Mouse (Mus musculus): Measurements from ENCODE around the gene Ankrd22.

The Ankrd22 gene

GRCm38 (mm10) chr19:34165891-34166290 is at the start of gene Ankrd22:
TSS of gene Ankrd22 (minus strand) at chr19:34166053.
- ChIA-PET POLR2A (no interaction called here), CTCF (no interaction called here)

- POLR2A ChIA-PET: interaction anchor here in 3 of 4 experiments (0.6 to 1.8 kb wide), 5 partner anchors 18 to 279 kb away, joined by 3 to 11 read pairs (median 4); partner anchors contain the start of gene Stambpl1 (in 1 of the 3)
- CTCF ChIA-PET: interaction anchor here in 2 of 4 experiments (0.7 to 0.8 kb wide), 3 partner anchors 104 to 1500 kb away, joined by 3 to 7 read pairs (median 5); no protein-coding TSS in a partner anchor
Measured at GRCm38 (mm10) chr19:34214136-34214535, 48.3 kb upstream of the Ankrd22 start.

- ChIA-PET CTCF (interaction anchor here in 2 of 4 experiments (0.6 to 0.8 kb wide), 2 partner anchors 423 to 1199 kb away, joined by 4 to 7 read pairs; no protein-coding TSS in a partner anchor), POLR2A (interaction anchor here in 2 of 4 experiments (0.6 to 1.3 kb wide), 3 partner anchors 18 to 278 kb away, joined by 3 to 4 read pairs (median 3); no protein-coding TSS in a partner anchor)
Measured at GRCm38 (mm10) chr19:34213251-34213645, 47.4 kb upstream of the Ankrd22 start.

- ChIA-PET CTCF (interaction anchor here in 1 of 4 experiments (0.6 kb wide), 1 partner anchor 1199 kb away, joined by 4 read pairs; no protein-coding TSS in a partner anchor), POLR2A (interaction anchor here in 2 of 4 experiments (0.9 to 1.3 kb wide), 2 partner anchors 10 to 18 kb away, joined by 3 read pairs; no protein-coding TSS in a partner anchor)
Measured at GRCm38 (mm10) chr19:34212489-34213250, 46.8 kb upstream of the Ankrd22 start.

GRCm38 (mm10) chr19:34210841-34211240 is 45.0 kb upstream of the Ankrd22 start:
- CTCF ChIA-PET: interaction anchor here in 1 of 4 experiments (0.7 kb wide), 1 partner anchor 15 kb away, joined by 3 read pairs; no protein-coding TSS in a partner anchor

GRCm38 (mm10) chr19:34209930-34210581 is 44.2 kb upstream of the Ankrd22 start:
- CTCF ChIA-PET: no interaction called here
- POLR2A ChIA-PET: interaction anchor here in 1 of 4 experiments (1.1 to 1.3 kb wide), 2 partner anchors 18 kb away, joined by 3 to 4 read pairs; partner anchors contain the start of gene Stambpl1

More at GRCm38 (mm10) chr19:34210841-34211240, 45.0 kb upstream of the Ankrd22 start:
- POLR2A ChIA-PET: interaction anchor here in 1 of 4 experiments (1.1 kb wide), 1 partner anchor 19 kb away, joined by 3 read pairs; the partner anchor contains the start of gene Stambpl1

GRCm38 (mm10) chr19:34209031-34209430 is 43.2 kb upstream of the Ankrd22 start:
- ChIA-PET POLR2A (interaction anchor here in 2 of 4 experiments (0.7 to 1.3 kb wide), 2 partner anchors 17 to 728 kb away, joined by 3 to 4 read pairs; partner anchors contain the start of gene Stambpl1 (in 1 of the 2)), CTCF (no interaction called here)

GRCm38 (mm10) chr19:34206760-34207440 is 41.0 kb upstream of the Ankrd22 start:
- ChIA-PET POLR2A (interaction anchor here in 1 of 4 experiments (0.6 to 1.0 kb wide), 3 partner anchors 8 to 82 kb away, joined by 3 to 8 read pairs (median 5); no protein-coding TSS in a partner anchor), CTCF (interaction anchor here in 1 of 4 experiments (0.6 to 1.1 kb wide), 2 partner anchors 12 to 118 kb away, joined by 4 read pairs; no protein-coding TSS in a partner anchor)

GRCm38 (mm10) chr19:34206128-34206527 is 40.3 kb upstream of the Ankrd22 start:
- ChIA-PET POLR2A (interaction anchor here in 1 of 4 experiments (0.6 to 1.5 kb wide), 2 partner anchors 19 to 83 kb away, joined by 3 to 8 read pairs; no protein-coding TSS in a partner anchor), CTCF (interaction anchor here in 1 of 4 experiments (0.6 kb wide), 1 partner anchor 11 kb away, joined by 4 read pairs; no protein-coding TSS in a partner anchor)

- ChIA-PET POLR2A (interaction anchor here in 1 of 4 experiments (0.6 kb wide), 1 partner anchor 11 kb away, joined by 5 read pairs; the partner anchor contains the start of gene Stambpl1), CTCF (no interaction called here)
Measured at GRCm38 (mm10) chr19:34202668-34203067, 36.8 kb upstream of the Ankrd22 start.

- CTCF ChIA-PET: no interaction called here
- POLR2A ChIA-PET: interaction anchor here in 1 of 4 experiments (0.8 to 1.1 kb wide), 2 partner anchors 8 to 26 kb away, joined by 3 read pairs; no protein-coding TSS in a partner anchor
Measured at GRCm38 (mm10) chr19:34199488-34199887, 33.6 kb upstream of the Ankrd22 start.

GRCm38 (mm10) chr19:34198901-34199300 is 33.0 kb upstream of the Ankrd22 start:
- ChIA-PET POLR2A (interaction anchor here in 1 of 4 experiments (0.7 to 1.1 kb wide), 3 partner anchors 9 to 549 kb away, joined by 3 read pairs; no protein-coding TSS in a partner anchor), CTCF (no interaction called here)

GRCm38 (mm10) chr19:34198066-34198465 is 32.2 kb upstream of the Ankrd22 start:
- CTCF ChIA-PET: no interaction called here

GRCm38 (mm10) chr19:34195031-34195430 is 29.2 kb upstream of the Ankrd22 start:
- POLR2A ChIA-PET: interaction anchor here in 3 of 4 experiments (0.6 to 1.7 kb wide), 8 partner anchors 18 to 804 kb away, joined by 3 to 6 read pairs (median 3); no protein-coding TSS in a partner anchor
- CTCF ChIA-PET: interaction anchor here in 1 of 4 experiments (0.6 kb wide), 1 partner anchor 11 kb away, joined by 4 read pairs; no protein-coding TSS in a partner anchor

More at GRCm38 (mm10) chr19:34198066-34198465, 32.2 kb upstream of the Ankrd22 start:
- POLR2A ChIA-PET: interaction anchor here in 1 of 4 experiments (0.7 kb wide), 1 partner anchor 550 kb away, joined by 3 read pairs; no protein-coding TSS in a partner anchor

- CTCF ChIA-PET: no interaction called here
- POLR2A ChIA-PET: interaction anchor here in 1 of 4 experiments (0.6 to 1.7 kb wide), 4 partner anchors 26 to 1852 kb away, joined by 3 to 5 read pairs (median 3); no protein-coding TSS in a partner anchor
Measured at GRCm38 (mm10) chr19:34194132-34194745, 28.4 kb upstream of the Ankrd22 start.

GRCm38 (mm10) chr19:34193683-34194082 is 27.8 kb upstream of the Ankrd22 start:
- CTCF ChIA-PET: no interaction called here
- POLR2A ChIA-PET: interaction anchor here in 2 of 4 experiments (0.7 to 2.4 kb wide), 2 partner anchors 21 to 1853 kb away, joined by 3 to 11 read pairs; no protein-coding TSS in a partner anchor

- ChIA-PET CTCF (no interaction called here), POLR2A (interaction anchor here in 2 of 4 experiments (0.5 to 2.4 kb wide), 4 partner anchors 21 to 1444 kb away, joined by 3 to 11 read pairs (median 4); no protein-coding TSS in a partner anchor)
Measured at GRCm38 (mm10) chr19:34193149-34193548, 27.3 kb upstream of the Ankrd22 start.

All from embryonic stem cell, embryonic (primary cell).